Mouse (Mus musculus) erythroblast, embryonic 14.5 days (primary cell): ENCODE data around the gene Atp1b3. TPM values are rescaled to one million over a fixed set of nuclear protein-coding genes. Genes with fewer than 3 reads are reported as not detected.

Experiments
- H3K27me3 ChIP-seq: 2 replicates; pipeline ENCODE4 v1.6.1; 2012; ENCODE audit warnings: inconsistent platforms; ENCODE audit not compliant: control insufficient read depth
- H3K36me3 ChIP-seq: 2 replicates; pipeline ENCODE4 v1.6.1; 2012; ENCODE audit warnings: mild to moderate bottlenecking, inconsistent platforms; ENCODE audit not compliant: control insufficient read depth
- H3K4me1 ChIP-seq: 2 replicates; pipeline ENCODE4 v1.6.1; 2012; ENCODE audit warnings: inconsistent platforms; ENCODE audit not compliant: control insufficient read depth
- H3K4me3 ChIP-seq: replicated peaks from 2 replicates; pipeline ENCODE3; 2012; ENCODE audit warnings: moderate library complexity, mild to moderate bottlenecking, inconsistent platforms
- H3K9me3 ChIP-seq: 2 replicates; pipeline ENCODE4 v1.6.1; 2012; ENCODE audit warnings: low read length, inconsistent platforms, mixed read lengths; ENCODE audit not compliant: control insufficient read depth
- GATA1 ChIP-seq: IDR thresholded peaks from 2 replicates; pipeline ENCODE4 v1.6.1; 2012; ENCODE audit warnings: low read length, inconsistent platforms, mixed read lengths
- TAL1 ChIP-seq: IDR thresholded peaks from 3 replicates; pipeline ENCODE4 v1.6.1; 2012; ENCODE audit warnings: low read length, inconsistent platforms, mixed read lengths
- polyA plus RNA-seq: library from polyadenylated mRNA; stranded (reverse); fragments of >175 nt; gene quantifications from 2 replicates; pipeline ENCODE4 v1.2.3, GENCODE M21; 2012

The Atp1b3 gene
- polyA plus RNA-seq, 1 experiment: 10.7 TPM

DNA sequence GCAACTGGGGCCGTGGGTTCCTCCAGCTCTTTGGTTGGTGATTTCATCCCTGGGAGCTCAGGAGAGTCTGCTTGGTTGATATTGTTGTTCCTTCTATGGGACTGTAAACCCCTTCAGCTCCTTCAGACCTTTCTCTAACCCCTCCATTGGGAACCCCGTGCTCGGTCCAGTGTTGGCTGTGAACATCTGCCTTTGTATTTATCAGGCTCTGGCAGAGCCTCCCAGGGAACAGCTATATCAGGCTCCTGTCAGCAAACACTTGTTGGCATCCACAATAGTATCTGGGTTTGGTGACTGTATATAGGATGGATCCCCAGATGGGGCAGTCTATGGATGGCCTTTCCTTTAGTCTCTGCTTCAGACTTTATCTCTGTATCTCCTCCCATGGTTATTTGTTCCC lies 52.2 kb downstream of the Atp1b3 start:
- TF ChIP-seq TAL1: no peak
- no peak for TF ChIP-seq GATA1
- Histone ChIP-seq H3K4me3 (no peak overlapping the region), H3K36me3 (peaks cover 100% of the 10 kb centered on the region), H3K4me1 (peaks cover 11% of the 10 kb centered on the region), H3K27me3 (no peaks in the 10 kb centered on the region), H3K9me3 (no peaks in the 10 kb centered on the region)

DNA sequence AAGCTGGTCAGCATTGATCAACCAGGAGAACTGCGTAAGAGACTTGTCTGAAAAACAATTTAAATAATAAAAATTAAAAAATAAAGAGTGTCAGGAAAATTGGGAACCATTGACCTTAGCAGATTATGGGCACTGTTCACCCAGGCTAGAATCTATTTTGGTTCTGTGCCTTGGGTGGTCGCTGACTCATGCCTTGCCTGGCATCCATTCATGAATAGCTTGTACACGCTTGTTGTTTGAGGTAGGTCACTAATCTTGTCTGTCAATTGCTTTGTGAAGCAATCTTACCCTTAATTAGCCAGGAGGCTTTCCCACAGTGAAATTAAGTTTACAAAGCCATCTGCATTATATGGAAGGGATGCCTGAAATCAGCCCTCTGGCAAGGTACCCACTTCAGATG lies 55.4 kb downstream of the Atp1b3 start:
- Histone ChIP-seq H3K27me3 (no peaks in the 10 kb centered on the region), H3K4me3 (no peak overlapping the region), H3K4me1 (peaks cover 11% of the 10 kb centered on the region), H3K36me3 (peaks cover 100% of the 10 kb centered on the region), H3K9me3 (peaks cover 2% of the 10 kb centered on the region)
- no peak for TF ChIP-seq TAL1
- no peak for TF ChIP-seq GATA1

DNA sequence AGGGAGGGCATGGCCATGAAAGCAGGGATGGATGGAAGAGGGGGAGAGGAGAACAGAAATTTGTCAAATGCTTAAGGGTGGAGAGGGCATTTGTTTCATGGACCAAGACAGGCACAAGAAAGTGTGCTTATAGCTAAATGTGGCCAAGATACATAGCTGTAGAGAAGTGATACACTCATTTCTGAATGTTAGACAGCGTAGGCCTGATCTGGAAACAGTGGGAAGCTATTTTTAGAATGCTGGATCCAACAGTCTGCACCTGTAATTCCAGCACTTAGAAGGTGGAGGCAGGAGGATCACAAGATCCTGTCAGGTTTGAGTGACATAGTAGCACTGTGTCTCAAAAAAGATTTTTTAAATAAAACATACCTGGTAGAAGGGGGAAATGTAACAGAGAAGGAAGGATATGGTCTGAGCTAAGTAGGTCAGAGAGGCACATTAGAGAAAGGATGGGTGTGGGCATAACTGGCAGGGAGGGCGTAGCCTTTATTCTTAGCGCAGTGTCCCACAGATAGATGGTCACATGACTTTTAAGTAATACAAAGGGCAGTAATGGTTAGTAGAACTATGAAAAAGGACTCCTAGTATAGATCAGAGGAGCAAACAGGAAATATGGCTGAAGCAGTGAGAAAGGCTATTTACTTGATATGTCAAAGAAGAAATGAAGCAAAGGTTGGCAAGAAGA lies 64.8 kb downstream of the Atp1b3 start:
- Histone ChIP-seq H3K36me3 (peaks cover 98% of the 10 kb centered on the region), H3K4me1 (peaks cover 24% of the 10 kb centered on the region), H3K27me3 (no peaks in the 10 kb centered on the region), H3K9me3 (no peaks in the 10 kb centered on the region), H3K4me3 (no peak overlapping the region)
- TF ChIP-seq GATA1: no peak
- TF ChIP-seq TAL1: no peak

DNA sequence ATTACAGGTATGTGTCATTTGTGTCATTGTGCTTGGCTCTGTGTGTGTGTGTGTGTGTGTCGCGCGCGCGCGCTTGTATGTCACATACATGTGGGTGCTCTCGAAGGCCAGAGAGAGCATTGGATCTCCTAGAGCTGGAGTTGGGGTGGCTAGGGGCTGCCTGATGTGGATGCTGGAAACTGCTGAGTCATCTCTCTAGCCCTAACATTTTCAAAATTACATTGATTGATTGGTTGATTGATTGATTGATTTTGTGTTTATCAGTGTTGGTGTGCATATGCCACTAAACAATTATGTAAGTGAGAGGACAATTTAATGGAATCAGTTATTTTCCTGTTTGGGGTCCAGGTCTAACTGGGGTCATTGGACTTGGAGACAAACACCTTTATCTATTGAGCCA lies 72.1 kb downstream of the Atp1b3 start:
- no peak overlapping the region for H3K4me3 ChIP-seq
- peaks cover 98% of the 10 kb centered on the region for H3K36me3 ChIP-seq
- H3K27me3 ChIP-seq: no peaks in the 10 kb centered on the region
- peaks cover 3% of the 10 kb centered on the region; the same call in 1 of the 2 replicates for H3K4me1 ChIP-seq
- no peak for TF ChIP-seq TAL1
- TF ChIP-seq GATA1: no peak
- no peaks in the 10 kb centered on the region for H3K9me3 ChIP-seq

DNA sequence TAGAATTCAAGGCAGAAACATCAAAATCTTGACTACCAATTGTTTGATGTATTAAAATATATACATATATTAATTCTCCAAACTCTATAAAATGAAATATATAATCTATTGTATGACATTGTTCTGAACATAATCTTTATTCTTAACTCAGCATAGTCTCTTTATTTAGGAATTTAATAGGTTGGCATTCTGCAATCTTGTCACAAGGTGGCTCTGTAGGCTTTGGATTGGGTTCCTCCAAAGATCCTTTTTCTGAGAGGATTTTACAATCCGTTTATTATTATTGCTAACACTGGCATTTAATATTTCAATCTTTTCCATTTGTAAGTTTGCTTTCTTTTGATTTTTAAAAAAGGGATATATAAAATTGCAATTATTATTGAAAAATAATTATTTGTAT lies 79.3 kb downstream of the Atp1b3 start:
- no peaks in the 10 kb centered on the region for H3K9me3 ChIP-seq
- no peak for TF ChIP-seq GATA1
- no peak for TF ChIP-seq TAL1
- H3K36me3 ChIP-seq: peaks cover 93% of the 10 kb centered on the region
- H3K4me3 ChIP-seq: no peak overlapping the region
- H3K4me1 ChIP-seq: peaks cover 15% of the 10 kb centered on the region
- H3K27me3 ChIP-seq: no peaks in the 10 kb centered on the region

Other genes starting within 250 kb of the Atp1b3 start
- not detected in 2 replicates for gene Gk5, start 245.1 kb downstream of the Atp1b3 start, polyA plus RNA-seq
- 5.2 and 6.6 TPM in 2 replicates for gene Tfdp2, start 168.2 kb downstream of the Atp1b3 start, polyA plus RNA-seq
- 2.0 and 3.2 TPM in 2 replicates for gene Rnf7, start 114.2 kb upstream of the Atp1b3 start, polyA plus RNA-seq
- not detected in 2 replicates for gene Gm28729, start 160.8 kb upstream of the Atp1b3 start, polyA plus RNA-seq